Mouse (Mus musculus) thymus, postnatal 0 days (tissue): ENCODE measurements around the gene Dmrt3. TPM values are rescaled to one million over a fixed set of nuclear protein-coding genes. Genes with fewer than 3 reads are reported as not detected.
A peak's percentile ranks its signal among the peaks of the same experiment; 100 is the strongest.

Source experiments
- DNase-seq: peaks from one replicate; pipeline ENCODE4 v3.0.0-alpha.2; 2015; ENCODE audit warnings: low spot score
- polyA plus RNA-seq: library from polyadenylated mRNA; unstranded; fragments of >200 nt; fragmentation: Nextera tagmentation; extraction: Ambion mirVana; gene quantifications from 2 replicates; pipeline ENCODE4 v1.2.1, GENCODE M21; 2015

Gene Dmrt3
- polyA plus RNA-seq, 1 experiment from 2014 or later = 2.3 TPM

- peak; percentile 34 for DNase-seq
Measured at GRCm38 (mm10) chr19:25622291-25623251, 12.5 kb downstream of the Dmrt3 start.

GRCm38 (mm10) chr19:25628490-25628889 lies 18.4 kb downstream of the Dmrt3 start:
- DNase-seq = no peak

DNA sequence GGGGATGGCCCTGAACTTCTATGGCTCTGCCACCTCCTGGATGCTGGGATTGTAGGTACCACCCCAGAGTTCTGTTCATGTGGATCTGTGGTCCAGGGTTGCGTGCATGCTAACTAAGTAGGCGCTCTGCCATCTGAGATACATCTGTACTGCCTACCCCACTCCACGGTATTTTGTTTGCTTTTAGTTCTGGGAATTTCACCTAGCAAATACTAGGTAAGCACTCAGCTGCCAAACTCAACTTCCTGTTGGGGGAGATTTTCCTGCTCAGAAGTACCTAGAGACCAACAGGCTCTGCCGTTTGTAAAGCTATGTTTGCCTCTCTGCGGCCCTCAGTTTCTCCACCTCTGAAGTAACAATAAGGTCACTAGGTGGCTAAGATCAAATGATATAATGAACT lies 25.0 kb downstream of the Dmrt3 start:
- DNase-seq = no peak

GRCm38 (mm10) chr19:25635622-25636244 lies 25.6 kb downstream of the Dmrt3 start:
- DNase-seq = peak; percentile 33

GRCm38 (mm10) chr19:25638766-25639361 lies 28.8 kb downstream of the Dmrt3 start:
- DNase-seq = no peak

DNA sequence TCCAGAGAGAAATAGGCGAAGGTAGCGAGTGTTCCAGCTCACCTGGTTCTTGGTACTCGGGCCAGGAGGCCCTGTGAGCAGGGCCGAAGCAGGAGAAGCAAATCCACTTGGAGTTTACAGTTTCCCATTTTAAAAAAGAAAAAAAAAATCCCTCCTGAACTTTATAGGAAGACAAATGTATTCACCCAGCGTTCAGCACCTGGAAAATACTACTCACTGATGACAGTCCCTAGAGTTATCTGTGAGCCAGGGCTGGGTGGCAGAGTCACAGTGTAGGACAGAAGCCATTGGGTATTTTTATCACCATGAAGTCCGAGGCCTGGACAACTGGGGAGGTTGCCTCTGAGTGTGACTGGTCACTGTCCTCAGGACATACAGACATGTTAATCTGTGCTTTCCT lies 31.7 kb downstream of the Dmrt3 start:
- DNase-seq = no peak

DNA sequence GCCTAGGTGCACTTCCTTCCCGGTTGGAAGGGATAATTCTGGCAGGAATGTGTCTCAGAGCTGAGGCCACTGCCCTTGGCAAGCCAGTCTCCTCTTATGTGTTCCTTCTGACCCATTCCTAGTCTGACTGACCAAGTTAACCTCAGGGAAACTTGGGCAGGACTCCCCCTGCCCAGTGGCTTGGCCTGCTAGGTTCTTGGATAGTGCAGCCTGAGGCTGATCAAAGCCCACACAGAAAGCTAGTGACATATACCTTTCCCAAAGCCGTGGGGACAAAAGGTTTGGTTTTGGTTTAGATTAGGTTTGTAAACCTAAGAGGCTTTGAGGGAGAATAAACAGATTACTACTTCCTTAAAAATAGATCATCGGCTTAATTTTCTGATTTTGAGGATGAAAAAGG lies 37.0 kb downstream of the Dmrt3 start:
- no peak for DNase-seq

GRCm38 (mm10) chr19:25648701-25649100 lies 38.6 kb downstream of the Dmrt3 start:
- no peak for DNase-seq

GRCm38 (mm10) chr19:25650474-25650873 lies 40.4 kb downstream of the Dmrt3 start:
- no peak for DNase-seq

GRCm38 (mm10) chr19:25652560-25652959 lies 42.5 kb downstream of the Dmrt3 start:
- DNase-seq = no peak

DNA sequence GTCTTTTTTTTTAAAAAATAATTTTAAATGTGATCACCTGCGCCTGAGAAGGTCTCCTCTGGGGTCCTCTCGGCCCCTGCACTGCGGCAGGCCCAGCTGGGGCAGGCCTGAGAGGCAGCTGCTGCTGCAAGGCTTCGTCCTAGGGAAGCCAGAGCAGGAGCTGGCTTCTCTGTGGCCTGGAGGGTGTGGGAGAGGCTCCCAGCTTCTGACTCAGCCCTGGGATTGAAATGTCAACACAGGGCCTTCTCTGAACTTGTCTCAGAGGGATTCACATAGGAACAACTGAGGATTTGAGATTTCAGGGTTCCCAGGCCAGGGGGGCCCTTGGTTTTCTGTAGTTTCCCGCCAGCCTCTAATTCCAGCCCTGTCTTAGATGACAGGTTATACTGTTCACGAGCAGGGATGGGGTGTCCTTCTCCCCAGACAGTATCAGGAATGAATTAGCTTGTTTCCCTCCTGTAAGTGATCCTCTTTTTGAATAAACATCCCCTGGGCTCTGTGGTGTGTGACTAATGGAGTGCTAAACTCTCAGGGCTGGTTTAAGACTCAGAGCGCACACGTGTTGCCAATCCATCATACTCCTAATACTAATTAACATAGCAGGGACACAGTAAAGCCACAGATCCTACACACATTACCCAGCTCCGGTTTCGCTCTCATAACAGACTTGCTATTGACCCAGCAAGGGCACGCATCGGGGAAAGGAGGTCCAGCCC lies 44.1 kb downstream of the Dmrt3 start:
- DNase-seq = no peak

- DNase-seq = no peak
Measured at GRCm38 (mm10) chr19:25665486-25666339, 55.6 kb downstream of the Dmrt3 start.

DNA sequence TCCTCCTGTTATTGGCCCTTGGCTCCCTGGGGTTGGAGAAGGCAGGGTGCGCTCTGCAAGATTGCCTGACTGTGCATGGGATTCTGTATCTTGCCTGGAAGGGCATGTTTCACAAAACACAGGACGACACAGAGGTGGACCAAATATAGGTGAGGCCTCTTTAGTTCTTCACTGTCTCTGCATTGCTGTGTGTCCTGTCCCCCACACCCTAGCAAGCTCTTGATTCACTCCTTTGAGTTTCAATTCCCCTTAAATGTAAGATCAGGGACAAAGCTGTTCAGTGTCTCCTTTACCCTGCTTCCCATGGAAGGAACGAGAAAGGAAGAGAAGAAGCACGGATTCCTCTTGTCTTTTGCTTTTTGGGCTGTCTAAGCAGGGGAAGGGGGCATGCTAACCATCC lies 57.7 kb downstream of the Dmrt3 start:
- no peak for DNase-seq

GRCm38 (mm10) chr19:25669593-25670248 lies 59.6 kb downstream of the Dmrt3 start:
- DNase-seq = no peak

DNA sequence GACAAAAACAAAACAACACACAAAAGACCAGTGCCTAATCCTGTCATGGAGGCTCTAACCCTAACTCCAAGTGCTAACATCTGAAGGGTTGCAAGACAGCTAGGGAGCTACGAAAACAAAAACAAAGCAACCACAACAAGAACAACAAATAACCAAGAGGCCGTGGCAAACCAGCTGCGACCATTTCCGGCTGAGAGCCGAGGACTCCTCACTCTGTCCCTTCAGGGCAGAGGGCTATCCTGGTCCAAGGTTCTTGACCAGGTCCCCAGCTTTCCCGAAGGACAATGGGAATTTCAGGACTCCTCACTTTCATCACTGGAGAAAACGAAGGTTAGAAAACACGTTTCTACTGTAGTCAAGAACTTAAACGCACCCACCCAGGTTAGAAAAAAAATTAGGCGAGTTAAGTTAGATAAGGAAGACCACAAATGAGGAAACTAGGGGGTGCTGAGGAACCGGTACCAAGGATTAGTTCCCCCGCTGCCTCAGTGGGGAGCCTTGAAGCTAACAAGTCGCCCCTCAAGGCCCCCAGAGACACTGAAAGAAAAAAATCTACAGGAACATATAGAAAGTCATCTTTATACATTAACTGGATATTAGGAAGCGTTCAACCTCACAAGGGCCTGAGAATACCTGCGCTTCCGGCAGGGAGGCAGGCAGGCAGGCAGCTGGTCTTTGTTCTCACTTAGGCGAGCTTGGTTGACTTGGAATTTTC lies 60.6 kb downstream of the Dmrt3 start:
- no peak for DNase-seq

- no peak for DNase-seq
Measured at GRCm38 (mm10) chr19:25671681-25672080, 61.6 kb downstream of the Dmrt3 start.

- DNase-seq = peak; percentile 64
Measured at GRCm38 (mm10) chr19:25672101-25672950, 62.2 kb downstream of the Dmrt3 start, which contains the start of gene Dmrt2. Gene Dmrt2, plus strand, starts transcription at chr19:25672411.
